Mouse (Mus musculus): Measurements from ENCODE around the gene 1700008O03Rik. TPM values are rescaled to one million over a fixed set of nuclear protein-coding genes. Genes with fewer than 3 reads are reported as not detected.

1700008O03Rik gene
- polyA plus RNA-seq, 1 experiment = not detected

DNA sequence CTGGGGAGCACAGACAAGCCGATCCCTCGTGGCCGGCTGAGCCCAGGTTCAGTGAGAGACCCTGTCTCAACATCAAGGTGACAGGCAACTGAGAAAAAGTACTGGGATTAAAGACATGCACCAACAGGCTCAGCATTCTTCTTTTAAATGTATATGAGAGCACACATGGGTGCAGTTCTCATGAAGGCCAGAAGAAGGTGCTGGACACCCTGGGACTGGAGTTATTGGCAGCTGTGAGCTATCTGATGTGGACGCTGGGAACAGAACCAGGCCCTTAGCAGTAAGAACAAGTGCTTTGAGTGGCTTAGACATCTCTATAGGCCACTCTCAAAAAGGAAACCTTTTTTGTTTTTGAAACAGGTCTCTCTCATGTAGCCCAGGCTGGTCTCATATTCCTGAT is 25.5 kb upstream of the 1700008O03Rik start:
- Histone ChIP-seq H3K9me3 (peaks cover 5% of the 10 kb centered on the region; the same call in 1 of the 2 replicates), H3K36me3 (replicated peaks; ENCODE audit: low read length) (no peaks in the 10 kb centered on the region), H3K27me3 (replicated peaks) (peaks cover 43% of the 10 kb centered on the region), H3K4me3 (replicated peaks) (no peak overlapping the region), H3K4me1 (no peaks in the 10 kb centered on the region)
- TF ChIP-seq GATA1 (IDR thresholded peaks at IDR 0.05; ENCODE audit: borderline replicate concordance, low read length) (no peak), FLI1 (IDR thresholded peaks at IDR 0.05; ENCODE audit: low read length) (no peak)

DNA sequence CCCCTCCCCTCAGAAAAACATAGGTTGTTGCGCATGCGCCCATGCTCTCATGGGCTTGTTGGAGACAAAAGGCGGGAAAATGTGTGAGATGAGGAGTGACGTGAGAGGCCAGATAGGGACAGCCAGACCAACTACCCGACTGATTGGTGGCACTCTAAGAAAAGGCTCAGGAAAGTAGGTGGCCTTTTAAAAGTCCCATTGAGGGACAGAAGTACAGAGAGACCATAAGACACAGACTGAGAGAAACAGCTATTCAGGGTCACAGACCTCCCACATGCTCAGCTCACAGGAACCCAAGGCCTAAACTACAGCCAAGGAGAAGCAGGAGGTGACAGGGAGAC is 20.4 kb upstream of the 1700008O03Rik start:
- peaks cover 9% of the 10 kb centered on the region for H3K9me3 ChIP-seq
- H3K4me1 ChIP-seq = peaks cover 8% of the 10 kb centered on the region
- H3K27me3 ChIP-seq (replicated peaks) = peaks cover 49% of the 10 kb centered on the region
- TF ChIP-seq GATA1 (IDR thresholded peaks at IDR 0.05; ENCODE audit: borderline replicate concordance, low read length) = no peak
- no peak for TF ChIP-seq FLI1 (IDR thresholded peaks at IDR 0.05; ENCODE audit: low read length)
- H3K36me3 ChIP-seq (replicated peaks; ENCODE audit: low read length) = no peaks in the 10 kb centered on the region
- peak overlapping the region; percentile 85 for H3K4me3 ChIP-seq (replicated peaks)

DNA sequence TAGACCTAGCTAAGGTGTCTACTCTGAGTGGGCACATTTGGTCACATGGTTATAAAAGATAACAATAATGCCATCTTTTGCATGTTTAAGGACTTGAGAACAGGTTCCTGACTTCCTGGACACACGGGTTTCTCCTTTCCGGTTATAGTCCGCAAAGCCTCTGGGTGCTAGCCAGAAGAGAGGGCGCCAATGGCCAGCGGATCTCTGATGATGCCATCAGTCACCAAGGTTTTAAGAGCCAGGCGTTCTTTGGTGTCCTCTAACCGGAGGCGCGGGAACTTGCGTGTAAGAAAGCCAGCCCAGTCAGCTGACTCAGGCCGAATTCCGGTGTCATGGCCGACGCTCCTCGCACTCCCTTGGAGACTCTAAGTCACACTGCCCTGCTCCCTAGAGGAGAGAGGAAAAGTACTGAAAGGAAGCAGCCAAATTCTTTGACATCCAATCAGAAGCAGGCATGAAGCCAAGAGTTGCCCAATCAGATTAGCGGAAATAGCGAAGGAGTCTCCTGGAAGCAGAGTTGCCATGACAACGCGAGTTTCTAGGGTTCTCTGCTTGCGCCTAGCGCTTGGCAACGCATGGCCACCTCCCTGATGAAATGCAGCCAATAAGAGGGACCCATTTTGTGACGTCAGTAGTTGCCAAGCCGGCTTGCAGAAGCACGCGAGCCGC is 19.9 kb upstream of the 1700008O03Rik start:
- Histone ChIP-seq H3K36me3 (replicated peaks; ENCODE audit: low read length) (no peaks in the 10 kb centered on the region), H3K4me1 (peaks cover 8% of the 10 kb centered on the region), H3K9me3 (peaks cover 7% of the 10 kb centered on the region), H3K4me3 (replicated peaks) (peak overlapping the region; percentile 85), H3K27me3 (replicated peaks) (peaks cover 49% of the 10 kb centered on the region)
- TF ChIP-seq FLI1 (IDR thresholded peaks at IDR 0.05; ENCODE audit: low read length) = no peak
- TF ChIP-seq GATA1 (IDR thresholded peaks at IDR 0.05; ENCODE audit: borderline replicate concordance, low read length) = no peak

DNA sequence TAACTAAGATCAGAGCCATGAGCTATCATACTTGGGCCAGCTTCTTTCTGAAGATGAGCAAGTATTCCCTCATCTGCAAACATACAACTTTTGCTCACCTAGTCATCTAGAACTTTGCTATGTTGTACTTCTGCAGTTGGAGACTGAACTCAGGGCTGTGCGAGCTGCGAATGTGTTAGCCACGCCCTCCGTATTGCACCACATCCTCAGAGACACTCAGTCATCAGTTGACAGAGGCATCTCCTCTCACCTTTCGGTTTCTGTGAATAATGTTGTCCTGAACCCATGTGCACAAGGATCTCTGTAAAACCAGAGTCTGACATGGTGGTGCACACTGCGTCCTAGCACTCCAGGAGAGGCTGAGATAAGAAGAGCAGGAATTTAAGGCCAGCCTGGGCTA is 16.1 kb upstream of the 1700008O03Rik start:
- peaks cover 7% of the 10 kb centered on the region for H3K9me3 ChIP-seq
- TF ChIP-seq FLI1 (IDR thresholded peaks at IDR 0.05; ENCODE audit: low read length) = no peak
- TF ChIP-seq GATA1 (IDR thresholded peaks at IDR 0.05; ENCODE audit: borderline replicate concordance, low read length) = no peak
- no peaks in the 10 kb centered on the region for H3K36me3 ChIP-seq (replicated peaks; ENCODE audit: low read length)
- peaks cover 43% of the 10 kb centered on the region for H3K27me3 ChIP-seq (replicated peaks)
- peaks cover 8% of the 10 kb centered on the region for H3K4me1 ChIP-seq
- no peak overlapping the region for H3K4me3 ChIP-seq (replicated peaks)

DNA sequence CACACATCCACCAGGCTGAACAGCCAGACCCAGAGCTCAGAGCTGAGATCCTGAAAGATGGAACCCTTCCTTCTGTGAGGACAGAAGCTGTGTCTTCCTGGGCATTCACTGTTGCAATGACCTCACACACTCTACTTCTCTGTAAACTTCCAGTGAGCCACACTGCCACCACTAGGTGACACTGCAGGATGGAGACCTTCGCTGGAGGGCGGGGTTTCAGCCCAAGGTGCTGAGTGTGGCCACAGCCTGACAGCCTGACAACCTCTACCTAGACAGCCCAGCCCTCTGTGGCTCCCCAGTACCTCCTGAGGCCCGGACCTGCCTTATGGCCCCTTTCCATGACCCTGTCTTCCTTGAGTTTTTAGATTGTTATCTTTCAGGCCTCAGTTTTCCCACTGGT is 12.9 kb upstream of the 1700008O03Rik start:
- H3K36me3 ChIP-seq (replicated peaks; ENCODE audit: low read length) = no peaks in the 10 kb centered on the region
- TF ChIP-seq GATA1 (IDR thresholded peaks at IDR 0.05; ENCODE audit: borderline replicate concordance, low read length) = no peak
- TF ChIP-seq FLI1 (IDR thresholded peaks at IDR 0.05; ENCODE audit: low read length) = no peak
- no peaks in the 10 kb centered on the region for H3K4me1 ChIP-seq
- no peaks in the 10 kb centered on the region for H3K9me3 ChIP-seq
- no peak overlapping the region for H3K4me3 ChIP-seq (replicated peaks)
- H3K27me3 ChIP-seq (replicated peaks) = peaks cover 50% of the 10 kb centered on the region

DNA sequence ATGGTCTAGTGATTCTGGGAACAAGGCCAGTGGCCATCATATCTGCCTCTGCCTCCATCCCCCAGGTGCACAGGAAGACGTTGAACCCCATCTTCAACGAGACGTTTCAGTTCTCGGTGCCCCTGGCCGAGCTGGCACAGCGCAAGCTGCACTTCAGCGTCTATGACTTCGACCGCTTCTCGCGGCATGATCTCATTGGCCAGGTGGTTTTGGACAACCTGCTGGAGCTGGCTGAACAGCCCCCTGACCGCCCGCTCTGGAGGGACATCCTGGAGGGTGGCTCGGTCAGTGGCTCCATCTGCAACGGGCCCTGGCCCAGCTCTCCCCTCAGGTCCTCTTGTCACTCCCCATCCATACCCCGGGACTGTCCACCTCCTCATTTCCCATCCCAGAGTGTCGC is 7.7 kb upstream of the 1700008O03Rik start:
- TF ChIP-seq FLI1 (IDR thresholded peaks at IDR 0.05; ENCODE audit: low read length) (no peak), GATA1 (IDR thresholded peaks at IDR 0.05; ENCODE audit: borderline replicate concordance, low read length) (no peak)
- no peaks in the 10 kb centered on the region for H3K9me3 ChIP-seq
- no peaks in the 10 kb centered on the region for H3K4me1 ChIP-seq
- H3K36me3 ChIP-seq (replicated peaks; ENCODE audit: low read length) = no peaks in the 10 kb centered on the region
- H3K4me3 ChIP-seq (replicated peaks) = no peak overlapping the region
- peaks cover 61% of the 10 kb centered on the region for H3K27me3 ChIP-seq (replicated peaks)

DNA sequence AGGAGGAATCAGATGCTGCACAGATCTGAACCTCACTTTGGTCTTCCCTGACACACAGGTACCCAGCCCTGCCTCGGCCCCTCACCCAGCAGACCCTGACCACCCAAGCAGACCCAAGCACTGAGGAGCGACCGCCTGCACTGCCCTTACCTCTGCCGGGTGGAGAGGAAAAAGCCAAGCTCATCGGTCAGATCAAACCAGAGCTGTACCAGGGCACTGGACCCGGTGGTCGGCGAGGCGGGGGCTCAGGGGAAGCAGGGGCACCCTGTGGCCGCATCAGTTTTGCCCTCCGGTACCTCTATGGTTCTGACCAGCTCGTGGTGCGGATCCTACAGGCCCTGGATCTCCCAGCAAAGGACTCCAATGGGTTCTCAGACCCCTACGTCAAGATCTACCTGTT is 6.7 kb upstream of the 1700008O03Rik start:
- TF ChIP-seq GATA1 (IDR thresholded peaks at IDR 0.05; ENCODE audit: borderline replicate concordance, low read length) (no peak), FLI1 (IDR thresholded peaks at IDR 0.05; ENCODE audit: low read length) (no peak)
- no peaks in the 10 kb centered on the region for H3K36me3 ChIP-seq (replicated peaks; ENCODE audit: low read length)
- no peaks in the 10 kb centered on the region for H3K9me3 ChIP-seq
- peaks cover 69% of the 10 kb centered on the region for H3K27me3 ChIP-seq (replicated peaks)
- no peak overlapping the region for H3K4me3 ChIP-seq (replicated peaks)
- H3K4me1 ChIP-seq = no peaks in the 10 kb centered on the region

DNA sequence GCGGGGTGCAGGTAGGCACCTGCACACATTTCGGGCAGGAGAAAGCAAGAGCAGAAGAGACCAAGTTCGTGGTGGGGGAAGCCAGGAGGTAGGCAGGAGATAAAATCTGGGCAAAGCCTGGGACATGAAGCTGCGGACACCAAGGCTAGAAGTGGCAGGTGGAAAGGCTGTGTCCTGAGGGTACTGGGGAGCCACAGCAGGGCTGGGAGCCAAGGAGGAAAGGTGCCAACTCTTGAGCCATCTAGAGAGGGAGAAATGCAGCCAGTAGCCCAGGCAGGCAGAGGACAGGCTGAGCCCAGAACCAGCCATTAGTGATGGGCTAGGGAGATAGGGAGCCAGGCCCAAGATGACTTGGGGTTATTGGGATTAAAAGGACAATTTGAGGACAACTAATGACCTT is 6.2 kb upstream of the 1700008O03Rik start:
- no peaks in the 10 kb centered on the region for H3K4me1 ChIP-seq
- H3K9me3 ChIP-seq = no peaks in the 10 kb centered on the region
- H3K4me3 ChIP-seq (replicated peaks) = no peak overlapping the region
- TF ChIP-seq FLI1 (IDR thresholded peaks at IDR 0.05; ENCODE audit: low read length) (no peak), GATA1 (IDR thresholded peaks at IDR 0.05; ENCODE audit: borderline replicate concordance, low read length) (no peak)
- H3K27me3 ChIP-seq (replicated peaks) = peaks cover 69% of the 10 kb centered on the region
- H3K36me3 ChIP-seq (replicated peaks; ENCODE audit: low read length) = no peaks in the 10 kb centered on the region

DNA sequence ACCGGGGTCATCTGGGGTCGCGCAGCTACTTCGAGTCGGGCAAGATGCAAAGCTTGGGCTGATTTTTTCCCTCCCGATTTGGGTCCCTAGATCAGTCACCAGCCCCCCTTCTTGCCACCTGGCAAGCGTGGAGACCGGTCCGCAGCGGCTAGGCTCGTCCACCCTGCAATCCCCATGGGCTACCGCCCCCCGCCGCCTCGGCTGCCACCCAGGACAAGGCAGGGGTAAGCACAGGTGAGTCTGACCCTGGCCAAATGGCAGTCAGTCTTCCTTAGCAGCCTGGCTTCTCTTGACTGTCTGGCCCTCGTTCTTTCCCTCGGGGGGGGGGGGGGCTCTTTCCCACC is 932 bp downstream of the 1700008O03Rik start:
- Histone ChIP-seq H3K4me1 (peaks cover 13% of the 10 kb centered on the region), H3K27me3 (replicated peaks) (peaks cover 71% of the 10 kb centered on the region), H3K9me3 (peaks cover 10% of the 10 kb centered on the region), H3K4me3 (replicated peaks) (peak overlapping the region; percentile 88), H3K36me3 (replicated peaks; ENCODE audit: low read length) (no peaks in the 10 kb centered on the region)
- TF ChIP-seq FLI1 (IDR thresholded peaks at IDR 0.05; ENCODE audit: low read length) = no peak
- no peak for TF ChIP-seq GATA1 (IDR thresholded peaks at IDR 0.05; ENCODE audit: borderline replicate concordance, low read length)

DNA sequence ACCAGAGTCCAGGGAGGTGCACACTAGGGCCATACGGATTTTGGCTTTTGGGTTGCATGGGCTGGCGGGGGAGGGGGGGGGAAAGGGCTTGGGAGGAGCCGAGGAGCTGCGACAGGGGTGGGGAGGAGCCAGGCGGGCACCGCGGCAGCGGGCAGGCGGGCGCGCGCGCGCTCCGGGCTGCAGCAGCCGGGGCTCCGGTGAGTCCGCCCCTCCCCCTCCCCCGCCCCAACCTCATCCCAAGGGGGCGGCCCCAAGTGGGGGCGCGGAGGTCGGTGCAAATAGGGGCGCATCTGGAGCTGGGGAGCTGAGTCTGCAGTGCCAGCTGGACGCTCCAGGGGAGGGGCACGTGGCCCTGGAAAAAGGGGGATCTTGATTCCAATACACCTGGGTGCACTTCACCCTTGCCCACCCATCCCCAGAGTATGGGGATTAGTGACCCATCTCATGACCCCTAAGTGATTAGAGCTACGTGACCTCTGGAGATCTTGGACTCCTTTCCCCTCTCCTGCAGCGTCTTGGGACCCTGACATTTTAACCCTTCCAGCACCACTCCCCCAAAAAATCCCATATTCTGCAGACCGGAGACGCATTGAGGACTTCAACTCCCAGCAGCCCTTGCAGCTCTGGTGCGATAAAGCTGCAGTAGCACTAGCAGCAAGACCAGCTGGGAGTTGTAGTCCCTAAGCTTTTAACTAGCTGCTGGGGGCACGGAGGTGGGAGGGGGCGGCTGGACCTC is 1.5 kb downstream of the 1700008O03Rik start, which contains the start of gene Syt3:
Gene Syt3, plus strand, starts transcription at position 123 of the 736 bp plus-strand sequence.
- TF ChIP-seq GATA1 (IDR thresholded peaks at IDR 0.05; ENCODE audit: borderline replicate concordance, low read length) (no peak), FLI1 (IDR thresholded peaks at IDR 0.05; ENCODE audit: low read length) (no peak)
- peaks cover 13% of the 10 kb centered on the region for H3K4me1 ChIP-seq
- H3K27me3 ChIP-seq (replicated peaks) = peaks cover 73% of the 10 kb centered on the region
- H3K36me3 ChIP-seq (replicated peaks; ENCODE audit: low read length) = no peaks in the 10 kb centered on the region
- peak within 1 kb of the TSS; percentile 88 for H3K4me3 ChIP-seq (replicated peaks)
- H3K9me3 ChIP-seq = peaks cover 14% of the 10 kb centered on the region

Data from megakaryocyte, embryonic 14.5 days (primary cell).